Mouse (Mus musculus) cerebellum, adult 9-10 months (tissue): ENCODE measurements around the gene Mylk3.

ENCODE experiments used
- DNase-seq: peaks from one replicate; pipeline ENCODE4 v3.0.0; 2022

Gene Mylk3

GRCm38 (mm10) chr8:85386205-85386604 lies at the start of gene Mylk3:
TSS of gene Mylk3 (minus strand) at chr8:85386345.
- DNase-seq = no peak

DNA sequence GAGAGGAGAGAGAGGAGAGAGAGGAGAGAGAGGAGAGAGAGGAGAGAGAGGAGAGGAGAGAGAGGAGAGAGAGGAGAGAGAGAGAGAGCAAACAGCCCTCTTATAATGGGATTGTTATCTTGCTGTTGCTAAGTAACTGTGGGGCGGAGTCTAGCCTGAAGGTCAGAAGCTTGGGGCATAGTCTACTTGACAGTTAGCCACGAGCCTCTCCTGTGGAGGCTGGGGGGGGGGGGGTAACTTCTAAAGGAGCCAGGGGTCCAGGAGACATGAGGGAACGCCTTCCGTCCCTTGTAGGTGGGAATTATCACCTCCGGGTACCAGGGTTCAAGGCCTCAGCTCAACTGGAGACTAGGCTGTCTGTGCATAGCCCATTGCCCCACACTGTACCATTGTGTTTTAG lies 49.6 kb upstream of the Mylk3 start:
- DNase-seq = no peak

DNA sequence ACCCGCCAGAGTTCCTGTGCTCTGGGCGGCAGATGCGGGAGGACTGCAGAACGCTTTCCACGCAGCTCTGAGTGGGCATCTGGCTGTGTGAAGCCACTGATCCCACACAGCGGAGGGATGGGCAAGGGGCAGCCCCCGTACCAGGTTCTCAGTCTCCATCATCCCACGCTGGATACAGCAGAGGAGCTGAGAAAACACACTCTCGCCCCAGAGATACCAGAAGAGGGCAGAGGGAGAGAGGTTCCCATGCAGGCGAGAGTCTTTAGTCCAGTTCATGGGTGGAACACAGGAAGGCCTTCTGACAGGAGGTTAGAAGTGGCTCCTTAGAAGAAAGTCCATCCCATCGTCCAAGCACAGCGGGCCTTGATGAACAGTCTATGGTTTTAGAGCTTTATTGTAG lies 48.7 kb upstream of the Mylk3 start:
- no peak for DNase-seq

DNA sequence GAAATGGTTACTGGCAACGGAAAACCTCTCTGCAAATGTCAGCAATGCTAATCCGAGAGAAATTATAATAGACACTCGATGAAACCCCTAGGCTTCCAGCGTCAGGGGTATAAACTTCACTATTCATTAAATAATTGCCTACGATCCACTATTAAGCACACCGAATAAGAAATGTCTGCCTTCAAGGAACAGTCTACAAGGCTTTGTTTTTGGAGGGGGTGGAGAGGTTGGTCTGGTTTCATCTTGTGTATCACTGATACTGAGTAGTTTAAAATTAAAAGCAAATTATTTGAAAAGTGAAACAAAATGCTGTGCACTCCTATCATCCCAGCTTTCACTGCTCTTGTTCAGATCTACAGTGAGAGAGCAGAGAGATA lies 46.9 kb upstream of the Mylk3 start:
- DNase-seq = no peak

DNA sequence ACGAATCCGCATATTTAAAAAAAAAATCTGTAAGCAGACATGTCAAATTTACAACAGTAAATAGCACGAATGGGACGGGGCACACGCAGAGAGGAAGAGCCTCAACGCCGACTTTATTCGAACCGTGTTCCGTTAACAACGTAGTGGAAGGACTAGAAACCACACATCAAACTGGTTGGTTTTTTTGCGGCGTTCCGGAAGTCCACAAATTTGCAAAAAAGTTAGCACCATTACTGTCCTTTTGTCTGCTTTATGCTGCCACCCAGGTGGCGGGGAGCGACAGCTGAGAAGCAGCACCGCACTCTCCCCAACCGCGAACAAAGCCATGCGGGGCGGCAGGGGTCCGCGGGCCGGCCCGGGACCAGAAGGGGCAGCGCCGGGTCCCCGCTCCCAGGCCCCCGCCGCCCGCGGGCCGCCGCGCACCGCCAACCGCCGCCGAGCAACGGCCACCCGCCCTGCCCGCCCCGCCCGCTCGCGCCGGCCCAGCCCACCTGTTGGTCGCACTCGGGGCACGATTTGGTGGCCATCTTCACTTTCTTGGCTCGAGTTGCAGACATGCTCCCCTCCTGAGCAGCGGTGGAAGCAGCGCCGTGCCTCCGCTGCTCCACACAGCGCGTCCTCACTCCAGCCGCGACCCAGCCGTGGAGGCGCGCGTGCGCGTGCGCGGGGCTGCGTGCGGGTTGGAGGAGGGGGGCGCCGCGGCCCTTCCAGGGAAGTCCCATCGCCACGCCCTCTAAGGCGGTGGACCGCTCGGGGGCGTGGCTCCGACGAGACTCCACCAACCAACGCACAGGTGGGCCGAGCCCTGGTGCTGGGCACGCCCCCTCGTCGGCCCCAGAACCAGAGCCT lies 46.2 kb upstream of the Mylk3 start, which contains the start of gene 4921524J17Rik:
TSS of gene 4921524J17Rik (minus strand) at position 666 of the 849 bp plus-strand sequence.
- DNase-seq = peak; percentile 96

GRCm38 (mm10) chr8:85431281-85432167 lies 45.4 kb upstream of the Mylk3 start:
- DNase-seq = peak; percentile 51

DNA sequence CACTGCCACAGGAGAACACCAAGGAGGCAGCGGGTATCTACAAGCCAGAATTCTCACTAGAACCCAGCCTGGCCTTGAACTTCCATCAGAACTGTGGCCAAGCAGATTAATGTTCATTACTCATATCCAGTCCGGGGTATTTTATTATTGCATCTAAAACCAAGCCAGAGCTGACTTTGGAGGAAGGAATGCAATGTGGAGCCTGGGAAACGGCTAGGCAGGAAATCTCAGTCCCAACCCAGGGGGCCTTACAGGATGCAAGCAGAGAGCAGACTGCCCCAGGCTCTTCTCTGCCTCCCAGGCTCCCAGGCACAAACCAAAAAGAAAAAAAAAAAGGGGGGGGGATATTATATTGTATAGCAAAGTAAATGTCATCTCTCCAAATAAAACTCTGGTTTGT lies 44.7 kb upstream of the Mylk3 start:
- no peak for DNase-seq

GRCm38 (mm10) chr8:85429219-85429618 lies 43.1 kb upstream of the Mylk3 start:
- DNase-seq = no peak

- no peak for DNase-seq
These were observed 40.9 kb upstream of the Mylk3 start for GRCm38 (mm10) chr8:85427026-85427425.

- no peak for DNase-seq
These were observed 35.2 kb upstream of the Mylk3 start for GRCm38 (mm10) chr8:85421329-85421728.

GRCm38 (mm10) chr8:85408526-85408925 lies 22.4 kb upstream of the Mylk3 start:
- DNase-seq = no peak

GRCm38 (mm10) chr8:85408053-85408505 lies 21.9 kb upstream of the Mylk3 start:
- no peak for DNase-seq

- DNase-seq = no peak
These were observed 19.8 kb upstream of the Mylk3 start for GRCm38 (mm10) chr8:85405961-85406360.

GRCm38 (mm10) chr8:85405418-85405817 lies 19.3 kb upstream of the Mylk3 start:
- no peak for DNase-seq

DNA sequence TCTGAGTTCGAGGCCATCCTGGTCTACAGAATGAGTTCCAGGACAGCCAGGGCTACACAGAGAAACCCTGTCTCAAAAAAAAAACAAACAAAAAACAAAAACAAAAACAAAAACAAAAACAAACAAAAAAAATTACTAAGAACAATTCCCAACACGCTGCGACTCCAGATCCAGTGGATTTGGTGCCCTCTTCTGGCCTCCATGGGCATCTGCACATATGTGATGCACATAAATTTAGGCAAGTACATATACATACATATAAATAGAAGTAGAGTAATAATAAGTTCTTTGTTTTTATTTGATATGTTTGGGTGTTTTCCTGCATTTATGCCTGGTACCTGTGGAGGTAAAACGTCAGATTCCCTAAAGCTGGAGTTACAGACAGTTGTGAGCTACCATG lies 12.4 kb upstream of the Mylk3 start:
- no peak for DNase-seq

DNA sequence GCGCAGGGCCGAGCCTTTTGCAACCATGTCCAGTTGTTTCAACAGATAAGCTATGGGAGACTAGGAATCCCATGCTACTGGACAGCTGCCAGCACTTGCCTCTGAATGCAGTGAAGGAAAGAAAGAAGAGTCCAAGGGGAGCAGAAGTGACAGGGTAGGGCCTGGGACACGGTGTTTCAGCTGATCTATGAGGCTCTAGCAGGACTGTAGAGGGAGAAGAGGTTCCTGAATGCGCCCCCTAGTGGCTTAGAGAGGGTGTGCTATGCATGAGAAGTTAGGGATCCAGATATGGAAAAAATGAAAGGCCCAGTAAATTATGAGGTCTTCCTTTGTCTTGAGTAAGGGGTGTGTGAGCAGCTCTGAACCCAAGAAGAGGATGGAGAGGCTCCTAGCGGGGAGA lies 11.4 kb upstream of the Mylk3 start:
- DNase-seq = no peak

GRCm38 (mm10) chr8:85396432-85397079 lies 10.4 kb upstream of the Mylk3 start:
- no peak for DNase-seq

- no peak for DNase-seq
These were observed 9.7 kb upstream of the Mylk3 start for GRCm38 (mm10) chr8:85395681-85396431.

DNA sequence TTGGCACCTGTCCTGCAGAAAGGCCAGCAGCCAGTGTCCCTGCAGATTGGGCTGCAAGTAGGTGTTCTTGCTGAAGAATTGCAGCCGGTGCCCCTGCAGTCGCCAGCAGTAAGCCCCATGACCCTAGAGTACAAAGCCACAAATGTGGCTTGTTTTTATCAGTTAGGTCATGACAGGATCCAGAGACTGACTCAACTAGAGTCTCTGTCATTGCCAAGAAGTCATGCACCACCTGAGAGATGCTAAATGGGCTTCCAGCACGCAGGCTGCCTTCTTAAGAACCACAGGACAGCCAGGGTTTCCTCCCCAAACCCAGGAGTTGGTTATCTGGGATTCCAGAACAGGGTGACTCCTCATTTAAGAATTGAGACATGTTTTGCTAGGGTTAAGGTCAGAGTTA lies 8.9 kb upstream of the Mylk3 start:
- DNase-seq = no peak

- no peak for DNase-seq
These were observed 7.1 kb upstream of the Mylk3 start for GRCm38 (mm10) chr8:85393199-85393598.

- DNase-seq = no peak
These were observed 5.3 kb upstream of the Mylk3 start for GRCm38 (mm10) chr8:85391438-85391837.

DNA sequence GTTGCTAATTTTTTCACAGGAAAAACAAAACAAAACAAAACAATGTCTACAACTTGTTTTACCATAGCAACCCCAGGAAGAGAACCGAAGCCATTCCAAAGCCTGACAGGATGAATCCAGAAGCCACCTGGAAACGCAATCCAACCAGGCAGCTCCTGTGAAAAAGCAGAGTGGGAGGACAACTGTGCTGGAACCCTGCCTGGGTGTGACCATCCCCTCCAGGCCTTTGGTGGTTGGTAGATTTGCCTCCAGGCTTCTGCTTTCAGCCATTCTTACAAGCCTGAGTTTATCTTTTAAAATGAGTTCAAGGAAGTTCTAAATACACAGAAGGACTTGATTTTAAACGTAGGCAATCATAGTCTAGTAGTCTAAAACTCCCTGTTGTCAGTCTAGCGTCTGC lies 4.2 kb downstream of the Mylk3 start:
- DNase-seq = no peak

DNA sequence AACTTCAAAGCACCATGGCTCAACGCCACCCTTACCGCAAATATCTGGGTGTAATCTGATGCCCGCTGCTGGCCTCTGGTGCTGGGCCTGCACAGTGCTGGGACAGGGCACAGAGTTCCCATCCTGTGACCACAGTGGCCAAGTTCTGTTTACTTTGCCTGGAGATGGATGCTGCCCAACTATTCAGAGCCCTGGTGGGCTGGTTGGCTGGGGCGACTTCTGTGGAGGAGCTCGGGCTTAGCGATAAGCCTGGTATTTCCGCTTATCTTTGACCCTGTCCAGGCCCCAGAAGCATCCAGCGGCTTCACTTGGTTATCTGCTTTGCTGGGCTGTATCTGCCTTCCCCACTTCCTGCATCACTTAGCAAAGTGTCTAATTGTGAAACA lies 5.3 kb downstream of the Mylk3 start:
- DNase-seq = no peak
